Mouse (Mus musculus) frontal cortex, adult 2 months (tissue): ENCODE data around the gene Dffb. TPM values are rescaled to one million over a fixed set of nuclear protein-coding genes. Genes with fewer than 3 reads are reported as not detected.
"Not testable (repeated sequence)": the region's sequence is repeated elsewhere in the genome, so short reads cannot be mapped to it uniquely, and the experiment has no call there.

Experiments
- DNase-seq, 2 experiments: peaks; one replicate each; pipeline ENCODE4 v3.0.0; 2022; ENCODE audit warnings: low spot score in 1 of 2; ENCODE audit errors: extremely low spot score in 1 of 2
- polyA plus RNA-seq: library from polyadenylated mRNA; depleted of rRNA; stranded (reverse); fragments of >200 nt; gene quantifications from 2 replicates; pipeline ENCODE4 v1.2.3, GENCODE M21; 2012

The Dffb gene
- polyA plus RNA-seq, 1 experiment, result 25.2 TPM

GRCm38 (mm10) chr4:153967556-153967955 is 7.4 kb downstream of the Dffb start:
- DNase-seq, result no peak

DNA sequence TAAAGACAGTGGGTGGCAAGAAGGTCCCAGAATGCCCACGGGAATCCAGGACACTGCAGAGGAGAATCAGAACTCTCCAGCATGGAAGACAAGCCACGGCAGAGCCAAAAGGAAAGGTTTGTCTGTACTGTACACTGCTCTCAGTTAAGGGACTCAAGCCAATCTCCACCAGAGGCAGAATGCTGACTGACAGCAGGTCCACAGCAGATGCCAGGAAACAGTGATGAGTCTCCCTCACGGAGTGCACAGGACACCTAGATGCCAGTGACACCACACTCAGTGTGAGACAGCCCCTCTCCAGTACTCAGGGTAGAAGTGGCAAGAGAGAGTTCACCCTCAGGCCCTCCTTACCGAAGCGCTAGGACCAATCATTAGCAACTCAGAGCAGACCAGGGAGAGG is 8.3 kb downstream of the Dffb start:
- DNase-seq, result no peak

GRCm38 (mm10) chr4:153962631-153963030 is 12.3 kb downstream of the Dffb start:
- peak in 1 of 2 experiments; percentile 64 for DNase-seq

- no peak for DNase-seq
Observed at GRCm38 (mm10) chr4:153957444-153958250, 17.3 kb downstream of the Dffb start.

GRCm38 (mm10) chr4:153956569-153957405 is 18.1 kb downstream of the Dffb start, which contains the start of gene A430005L14Rik:
Gene A430005L14Rik (plus strand): TSS chr4:153957237.
- DNase-seq, result peak; percentile 93 to 99

DNA sequence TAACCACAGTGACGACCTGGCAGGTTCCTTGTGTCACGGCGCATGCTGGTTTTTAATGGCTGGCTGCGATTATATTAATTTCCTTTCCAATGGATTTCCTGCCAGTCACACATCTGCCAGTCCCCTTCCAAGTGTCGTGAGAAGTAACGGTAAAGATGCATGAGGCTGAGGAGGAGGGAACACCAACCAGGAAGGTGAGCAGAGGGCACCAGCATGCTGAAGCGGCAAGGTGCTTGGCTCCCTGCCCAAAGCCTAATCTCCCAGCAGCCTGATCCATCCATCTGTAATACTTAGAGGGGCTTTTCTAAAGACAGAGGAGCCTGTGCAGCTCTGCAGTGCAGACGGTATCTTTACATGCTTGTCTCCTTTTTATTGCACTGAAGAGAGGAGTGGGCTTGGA is 19.3 kb downstream of the Dffb start:
- DNase-seq, result no peak

DNA sequence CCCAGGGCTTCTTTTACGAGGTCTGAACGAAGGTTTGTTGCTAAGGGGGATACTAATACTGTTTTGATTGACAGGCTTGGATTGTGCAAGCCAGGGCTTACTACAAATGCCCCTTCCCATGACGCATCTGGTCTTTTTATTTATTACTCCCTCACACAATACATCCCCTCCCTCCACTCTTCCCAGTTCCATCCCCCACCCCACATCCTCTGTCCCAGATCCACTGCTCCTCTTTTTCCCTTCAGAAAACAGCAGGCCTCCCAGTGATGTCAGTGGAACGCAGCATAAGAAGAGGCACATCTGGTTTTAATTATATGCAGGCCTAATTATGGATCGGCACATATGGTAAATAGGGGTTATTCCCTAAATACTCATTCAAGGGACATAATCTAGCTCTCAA is 23.2 kb downstream of the Dffb start:
- no peak for DNase-seq

- no peak for DNase-seq
Observed at GRCm38 (mm10) chr4:153951150-153951549, 23.8 kb downstream of the Dffb start.

- DNase-seq, result no peak
Observed at GRCm38 (mm10) chr4:153950372-153950771, 24.6 kb downstream of the Dffb start.

- DNase-seq, result no peak
Observed at GRCm38 (mm10) chr4:153945741-153946140, 29.2 kb downstream of the Dffb start.

- no peak for DNase-seq
Observed at GRCm38 (mm10) chr4:153944261-153944660, 30.7 kb downstream of the Dffb start.

GRCm38 (mm10) chr4:153943243-153943642 is 31.7 kb downstream of the Dffb start:
- peak in 1 of 2 experiments; percentile 76 for DNase-seq

- DNase-seq, result no peak
Observed at GRCm38 (mm10) chr4:153929921-153930320, 45.0 kb downstream of the Dffb start.

- no peak for DNase-seq
Observed at GRCm38 (mm10) chr4:153929425-153929824, 45.5 kb downstream of the Dffb start.

- DNase-seq, result no peak
Observed at GRCm38 (mm10) chr4:153928772-153929299, 46.1 kb downstream of the Dffb start.

GRCm38 (mm10) chr4:153922090-153922489 is 52.8 kb downstream of the Dffb start:
- not testable (repeated sequence) for DNase-seq

GRCm38 (mm10) chr4:153920517-153921233 is 54.3 kb downstream of the Dffb start:
- no peak for DNase-seq

- DNase-seq, result peak in 1 of 2 experiments; percentile 42
Observed at GRCm38 (mm10) chr4:153917773-153918500, 57.0 kb downstream of the Dffb start.
